Mouse (Mus musculus) lung, embryonic 16.5 days (tissue): Measurements from ENCODE around the gene Pnpla5. TPM values are rescaled to one million over a fixed set of nuclear protein-coding genes. Genes with fewer than 3 reads are reported as not detected.

ENCODE experiments used
- ATAC-seq: fragments of 200-750 bp; cut with Nextera tagmentation; 2 replicates; pipeline ENCODE4 v1.8.0; 2017; ENCODE audit warnings: low read depth, mild to moderate bottlenecking, moderate library complexity
- H3K27ac ChIP-seq: fragments of 300-500 bp; sonication (generic); 2 replicates; pipeline ENCODE4 v1.5.1; 2014; ENCODE audit warnings: mild to moderate bottlenecking, control low read depth, low read length
- H3K27me3 ChIP-seq: fragments of 300-500 bp; sonication (generic); 2 replicates; pipeline ENCODE4 v1.6.1; 2014; ENCODE audit warnings: low read depth, low read length, mixed read lengths; ENCODE audit not compliant: control insufficient read depth, insufficient read depth
- H3K36me3 ChIP-seq: fragments of 300-500 bp; sonication (generic); 2 replicates; pipeline ENCODE4 v1.6.1; 2014; ENCODE audit warnings: low read length; ENCODE audit not compliant: control insufficient read depth, insufficient read depth
- H3K4me1 ChIP-seq: fragments of 300-500 bp; sonication (generic); replicated peaks from 2 replicates; pipeline ENCODE4 v1.6.1; 2014; ENCODE audit warnings: low read length, mixed read lengths; ENCODE audit not compliant: control insufficient read depth, insufficient read depth
- H3K4me2 ChIP-seq: fragments of 300-500 bp; sonication (generic); 2 replicates; pipeline ENCODE4 v1.6.1; 2014; ENCODE audit warnings: low read depth, low read length, control low read depth
- H3K4me3 ChIP-seq: fragments of 300-500 bp; sonication (generic); 2 replicates; pipeline ENCODE4 v1.5.1; 2014; ENCODE audit warnings: mild to moderate bottlenecking, low read length, control low read depth
- H3K9ac ChIP-seq: fragments of 300-500 bp; sonication (generic); 2 replicates; pipeline ENCODE4 v1.6.1; 2014; ENCODE audit warnings: low read length, control low read depth
- H3K9me3 ChIP-seq: fragments of 300-500 bp; sonication (generic); 2 replicates; pipeline ENCODE4 v1.6.1; 2016; ENCODE audit warnings: low read length; ENCODE audit not compliant: control insufficient read depth
- WGBS: fragments of 180-500 bp; shearing (Covaris S2); extraction: QIAGEN DNeasy Blood & Tissue Kit; methylation state at CpG from one replicate; pipeline ENCODE4 v1.1.7; 2014; 5-methylcytosine and 5-hydroxymethylcytosine counted together
- polyA plus RNA-seq: library from polyadenylated mRNA; unstranded; fragments of >200 nt; fragmentation: Nextera tagmentation; extraction: Ambion mirVana; gene quantifications from 2 replicates; pipeline ENCODE4 v1.2.1, GENCODE M21; 2015

The Pnpla5 gene
- polyA plus RNA-seq, 1 experiment from 2014 or later: not detected

DNA sequence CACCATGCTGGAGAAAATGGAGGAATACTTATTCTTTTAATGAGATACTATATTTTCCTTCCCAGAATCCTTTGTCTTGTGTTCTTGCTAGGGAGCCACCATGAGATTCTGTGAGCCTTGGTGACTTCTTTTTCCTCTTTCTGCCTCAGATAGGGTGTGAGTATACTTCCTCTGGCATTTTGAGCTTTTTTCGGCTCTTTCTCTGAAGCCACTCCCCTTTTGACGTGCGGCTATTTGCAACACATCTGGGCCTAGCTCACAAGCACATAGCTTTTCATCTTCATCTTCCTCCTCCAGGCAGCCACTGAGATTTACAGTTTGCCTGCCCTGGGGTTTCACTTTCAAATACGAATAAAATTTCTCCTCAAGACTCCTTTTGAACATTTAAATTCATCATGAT lies 3.5 kb upstream of the Pnpla5 start:
- Histone ChIP-seq H3K36me3 (no peaks in the 10 kb centered on the region), H3K27ac (no peak overlapping the region), H3K27me3 (no peaks in the 10 kb centered on the region), H3K4me3 (no peak overlapping the region), H3K9me3 (no peaks in the 10 kb centered on the region), H3K4me1 (no peaks in the 10 kb centered on the region), H3K4me2 (no peak overlapping the region), H3K9ac (no peak overlapping the region)
- ATAC-seq: no peak
- 62% methylated on average over 4 of the region's 4 CpGs for WGBS

DNA sequence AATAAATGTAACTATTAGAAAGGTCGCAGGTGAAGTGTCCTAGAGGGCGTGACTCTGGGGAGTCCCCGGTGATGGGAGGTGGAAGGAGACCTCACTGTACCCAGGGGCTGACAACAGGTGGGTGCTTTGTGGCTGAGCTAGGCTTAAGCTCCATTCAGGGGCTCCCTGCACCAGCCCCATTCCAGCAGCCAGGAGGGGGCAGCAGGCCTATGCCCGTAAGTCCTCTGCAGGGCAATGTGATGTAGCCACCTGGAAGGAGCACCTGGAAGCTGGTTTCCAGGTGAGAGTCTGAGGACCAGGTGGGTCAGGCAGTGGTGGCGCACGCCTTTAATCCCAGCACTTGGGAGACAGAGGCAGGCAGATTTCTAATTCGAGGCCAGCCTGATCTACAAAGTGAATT lies 1.1 kb upstream of the Pnpla5 start:
- Histone ChIP-seq H3K4me2 (no peak overlapping the region), H3K4me1 (no peaks in the 10 kb centered on the region), H3K27me3 (no peaks in the 10 kb centered on the region), H3K9ac (no peak overlapping the region), H3K9me3 (no peaks in the 10 kb centered on the region), H3K36me3 (no peaks in the 10 kb centered on the region), H3K27ac (no peak overlapping the region), H3K4me3 (no peak overlapping the region)
- WGBS: 66% methylated on average over 7 of the region's 7 CpGs
- no peak for ATAC-seq

DNA sequence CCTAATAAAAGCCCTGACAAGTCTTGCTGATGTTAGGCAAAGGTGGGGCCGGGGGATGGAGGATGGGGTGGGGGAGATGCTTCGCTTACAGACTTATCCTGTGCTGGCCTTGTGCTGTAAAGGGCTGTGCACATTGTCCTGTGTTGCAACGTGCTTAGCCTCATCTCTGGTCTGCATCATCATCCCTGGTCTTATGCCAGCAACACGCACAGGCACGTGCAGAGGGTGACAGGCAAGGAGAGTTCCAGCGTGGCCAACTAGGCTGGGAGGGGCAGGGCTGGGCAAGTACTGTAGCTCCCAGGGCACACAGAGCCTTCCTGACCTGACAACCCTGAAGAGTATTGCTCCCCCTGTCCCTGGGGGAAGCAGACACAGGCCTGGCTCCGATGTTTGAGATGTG lies 1.9 kb downstream of the Pnpla5 start:
- WGBS: 65% methylated on average over 7 of the region's 7 CpGs
- Histone ChIP-seq H3K27ac (no peak overlapping the region), H3K9ac (no peak overlapping the region), H3K4me2 (no peak overlapping the region), H3K9me3 (no peaks in the 10 kb centered on the region), H3K36me3 (no peaks in the 10 kb centered on the region), H3K4me3 (no peak overlapping the region), H3K27me3 (no peaks in the 10 kb centered on the region), H3K4me1 (no peaks in the 10 kb centered on the region)
- no peak for ATAC-seq

DNA sequence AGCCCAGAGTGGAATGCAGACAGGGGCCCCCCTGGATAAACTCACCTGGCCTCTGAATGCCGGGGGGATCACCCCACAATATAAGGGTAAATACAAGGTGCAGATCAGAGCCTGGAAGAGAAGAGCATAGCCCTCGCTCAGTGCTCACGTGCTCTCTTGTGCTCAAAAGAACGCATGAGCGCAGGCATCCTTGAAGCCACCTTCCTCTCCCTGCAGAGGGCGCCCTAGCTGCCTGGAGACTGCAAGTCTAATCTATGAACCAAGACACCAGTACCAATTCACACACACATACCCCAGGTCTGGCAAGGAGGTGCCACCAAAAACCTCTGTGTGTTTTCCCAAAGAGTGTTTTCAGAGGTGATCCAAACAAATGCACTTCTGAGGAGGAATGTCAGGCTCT lies 2.4 kb downstream of the Pnpla5 start:
- H3K36me3 ChIP-seq: no peaks in the 10 kb centered on the region
- no peaks in the 10 kb centered on the region for H3K9me3 ChIP-seq
- 13% methylated on average over 6 of the region's 6 CpGs for WGBS
- no peak overlapping the region for H3K4me3 ChIP-seq
- H3K4me1 ChIP-seq: no peaks in the 10 kb centered on the region
- no peak overlapping the region for H3K9ac ChIP-seq
- ATAC-seq: no peak
- H3K27me3 ChIP-seq: no peaks in the 10 kb centered on the region
- no peak overlapping the region for H3K4me2 ChIP-seq
- no peak overlapping the region for H3K27ac ChIP-seq

DNA sequence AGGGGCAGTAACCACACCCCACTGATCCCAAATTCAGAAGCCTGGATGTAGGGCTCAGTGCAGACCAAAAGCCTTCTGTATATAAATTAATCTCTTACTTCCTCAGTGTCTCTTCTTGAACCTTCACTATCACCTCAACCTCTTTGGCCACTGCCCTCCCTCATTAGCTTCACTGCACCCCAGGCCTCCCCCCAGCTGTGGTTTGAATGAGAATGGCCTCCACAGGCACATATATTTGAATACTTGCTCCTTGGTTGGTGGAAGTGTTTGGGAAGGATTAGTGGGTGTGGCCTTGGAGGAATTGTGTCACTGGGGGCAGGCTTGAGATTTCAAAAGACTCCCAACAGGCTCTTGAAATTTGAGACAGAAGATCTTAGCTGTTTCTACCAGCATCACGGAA lies 6.5 kb downstream of the Pnpla5 start:
- 74% methylated on average over 1 of the region's 1 CpGs for WGBS

DNA sequence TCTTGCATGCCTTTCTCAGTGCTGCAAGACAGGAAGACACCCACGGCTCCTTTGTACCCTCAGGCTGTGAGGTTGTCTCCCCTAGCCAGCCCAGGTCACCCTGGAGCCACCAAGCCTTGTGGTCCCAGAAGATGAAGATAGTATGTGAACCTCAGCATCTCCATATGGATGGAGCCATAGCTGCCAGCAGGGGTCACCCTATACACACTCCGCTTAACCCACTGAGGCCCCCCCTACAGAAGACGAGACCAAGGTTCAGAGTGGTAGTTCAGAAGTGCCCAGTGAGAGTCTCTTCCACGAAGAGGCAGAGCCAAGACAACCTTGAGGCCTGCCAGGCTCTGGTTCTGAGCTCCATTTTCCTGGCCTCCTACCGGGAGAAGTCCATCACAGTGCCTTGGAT lies 7.2 kb downstream of the Pnpla5 start:
- no peak overlapping the region for H3K9ac ChIP-seq
- no peak overlapping the region for H3K27ac ChIP-seq
- no peak overlapping the region for H3K4me3 ChIP-seq
- WGBS: 47% methylated on average over 5 of the region's 5 CpGs
- H3K27me3 ChIP-seq: no peaks in the 10 kb centered on the region
- ATAC-seq: no peak
- H3K4me2 ChIP-seq: no peak overlapping the region
- H3K36me3 ChIP-seq: no peaks in the 10 kb centered on the region
- no peaks in the 10 kb centered on the region for H3K4me1 ChIP-seq
- no peaks in the 10 kb centered on the region for H3K9me3 ChIP-seq

More for the DNA sequence above, 6.5 kb downstream of the Pnpla5 start:
- no peaks in the 10 kb centered on the region for H3K9me3 ChIP-seq
- no peak overlapping the region for H3K4me3 ChIP-seq
- no peak overlapping the region for H3K4me2 ChIP-seq
- H3K27ac ChIP-seq: no peak overlapping the region
- H3K9ac ChIP-seq: no peak overlapping the region
- no peaks in the 10 kb centered on the region for H3K27me3 ChIP-seq
- H3K36me3 ChIP-seq: no peaks in the 10 kb centered on the region
- H3K4me1 ChIP-seq: no peaks in the 10 kb centered on the region
- ATAC-seq: no peak

DNA sequence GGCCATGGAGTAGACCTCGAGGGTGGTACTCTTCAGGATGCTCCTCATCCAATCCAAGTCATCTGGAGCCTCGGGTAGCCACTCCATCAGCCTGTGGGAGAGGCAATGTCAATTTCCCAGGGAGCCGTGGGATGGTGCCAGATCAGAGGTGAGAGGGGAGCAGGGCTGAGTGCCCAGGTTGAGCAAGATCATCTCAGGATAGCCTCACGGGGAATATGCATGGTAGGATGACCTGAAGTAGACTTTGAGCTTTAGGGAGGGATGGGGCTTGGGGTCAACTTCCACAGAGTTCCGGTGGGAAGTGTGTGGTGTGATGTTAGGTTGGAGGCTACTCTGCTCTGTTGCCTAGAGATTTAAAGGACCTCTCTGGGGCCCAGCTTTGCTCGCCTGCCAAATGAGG lies 9.1 kb downstream of the Pnpla5 start:
- no peaks in the 10 kb centered on the region for H3K9me3 ChIP-seq
- H3K36me3 ChIP-seq: no peaks in the 10 kb centered on the region
- no peak for ATAC-seq
- no peak overlapping the region for H3K9ac ChIP-seq
- no peak overlapping the region for H3K4me2 ChIP-seq
- H3K27ac ChIP-seq: no peak overlapping the region
- H3K27me3 ChIP-seq: no peaks in the 10 kb centered on the region
- no peaks in the 10 kb centered on the region for H3K4me1 ChIP-seq
- 61% methylated on average over 6 of the region's 6 CpGs for WGBS
- no peak overlapping the region for H3K4me3 ChIP-seq

DNA sequence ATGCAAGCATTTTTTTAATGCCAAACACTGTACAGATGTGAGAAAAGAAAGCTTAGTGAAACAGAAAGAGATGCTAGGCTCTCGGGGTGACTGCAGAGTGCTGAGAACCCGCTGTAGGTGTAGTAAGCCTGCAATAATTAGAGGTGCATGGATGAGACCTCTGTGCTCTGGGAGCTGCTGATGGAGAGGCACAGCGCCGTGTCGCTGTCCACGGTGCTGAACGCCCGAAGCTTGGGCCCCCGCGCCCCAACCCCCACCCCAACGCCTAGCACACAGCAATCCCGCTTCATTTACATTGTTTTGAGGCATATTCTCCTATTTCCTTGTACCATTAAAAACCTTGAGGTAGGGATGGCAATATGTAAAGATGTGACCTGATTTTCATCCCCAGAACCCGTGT lies 14.1 kb downstream of the Pnpla5 start:
- Histone ChIP-seq H3K9ac (no peak overlapping the region), H3K4me3 (no peak overlapping the region), H3K4me2 (no peak overlapping the region), H3K9me3 (no peaks in the 10 kb centered on the region), H3K36me3 (no peaks in the 10 kb centered on the region), H3K27me3 (peaks cover 28% of the 10 kb centered on the region), H3K27ac (no peak overlapping the region), H3K4me1 (peaks cover 7% of the 10 kb centered on the region; the same call in 1 of the 2 replicates)
- ATAC-seq: no peak
- 3% methylated on average over 13 of the region's 13 CpGs for WGBS

DNA sequence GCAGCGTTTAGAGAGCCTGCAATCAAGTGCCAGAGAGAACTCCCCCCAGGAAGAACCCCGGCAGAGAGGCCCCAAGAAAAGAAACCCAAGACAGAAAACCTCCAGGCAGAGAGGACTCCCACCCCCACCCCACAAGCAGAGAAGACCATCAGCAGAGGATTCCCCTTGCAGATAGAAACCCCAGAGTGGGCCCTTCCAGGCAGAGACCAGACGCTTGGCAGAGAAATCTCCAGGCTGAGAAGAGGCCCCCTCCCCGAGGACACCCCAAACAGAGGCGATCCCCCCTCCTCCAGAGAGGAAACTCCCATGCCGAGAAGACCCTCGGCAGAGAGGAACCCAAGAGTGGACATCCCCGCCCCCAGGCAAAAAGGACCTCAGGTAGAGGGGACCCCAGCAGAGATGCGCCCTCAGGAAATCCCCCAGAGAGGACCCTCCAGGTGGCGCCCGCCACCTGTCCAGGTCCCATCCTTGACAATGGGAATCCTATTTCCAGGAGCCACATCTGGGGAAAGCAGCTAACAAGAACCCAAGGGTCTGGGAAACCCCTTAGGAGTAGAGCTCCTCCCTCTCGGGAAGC lies 17.0 kb downstream of the Pnpla5 start:
- Histone ChIP-seq H3K9ac (no peak overlapping the region), H3K4me1 (peaks cover 7% of the 10 kb centered on the region; the same call in 1 of the 2 replicates), H3K27ac (no peak overlapping the region), H3K4me3 (peak overlapping the region; percentile 55), H3K27me3 (peaks cover 28% of the 10 kb centered on the region), H3K9me3 (no peaks in the 10 kb centered on the region), H3K4me2 (peak overlapping the region; percentile 87; the same call in 1 of the 2 replicates), H3K36me3 (no peaks in the 10 kb centered on the region)
- WGBS: 5% methylated on average over 12 of the region's 12 CpGs
- no peak for ATAC-seq
